Comparison of ENCODE assay signal across 11 mouse cellular contexts in genomic region chr7:137300169-137300568, GRCm38 (mm10). TPM values are rescaled to one million over a fixed set of nuclear protein-coding genes. Genes with fewer than 3 reads are reported as not detected.
DNase-seq lines count a peak whose midpoint lies in the region; ATAC-seq and TF ChIP-seq lines count a peak whose summit lies in the region.
"Had no signal": no experiment of that assay in that cellular context is flagged by ENCODE, and none has a peak within 500 bp of the region (broad histone marks: within the 10 kb centered on the region; RNA-seq: fewer than 3 reads in every experiment).

No protein-coding gene starts in this region.

- no peak for TF ChIP-seq POLR2A in kidney, adult 2 months (IDR thresholded peaks at IDR 0.05; ENCODE audit: low read depth, low read length)

- H3K9me3 ChIP-seq in kidney, embryonic 15.5 days (replicated peaks), result no peaks in the 10 kb centered on the region
- H3K9me3 ChIP-seq in heart, embryonic 16.5 days (replicated peaks; ENCODE audit: control insufficient read depth, low read length), result no peaks in the 10 kb centered on the region
- no peaks in the 10 kb centered on the region for H3K9me3 ChIP-seq in limb, embryonic 12.5 days
- H3K9me3 ChIP-seq in lung, postnatal 0 days (ENCODE audit: low read length), result no peaks in the 10 kb centered on the region
- H3K9me3 ChIP-seq: liver, embryonic 15.5 days had no signal

- H3K27ac ChIP-seq in kidney, embryonic 15.5 days, result no peak overlapping the region
- no peak overlapping the region for H3K27ac ChIP-seq in kidney, adult 2 months (ENCODE audit: insufficient read depth, low read depth, low read length)
- H3K27ac ChIP-seq in heart, embryonic 16.5 days (ENCODE audit: low read length), result 0 out of 2 replicates have a peak overlapping the region, but pooled peaks have one; percentile 19
- H3K27ac ChIP-seq in limb, embryonic 12.5 days, result peak overlapping the region; percentile 31; the same call in 1 of the 2 replicates
- no peak overlapping the region for H3K27ac ChIP-seq in lung, postnatal 0 days (ENCODE audit: low read length)
- H3K27ac ChIP-seq: liver, embryonic 15.5 days had no signal

- no peak overlapping the region for H3K9ac ChIP-seq in kidney, embryonic 15.5 days
- H3K9ac ChIP-seq in heart, embryonic 16.5 days (ENCODE audit: low read length), result no peak overlapping the region
- H3K9ac ChIP-seq in limb, embryonic 12.5 days (replicated peaks), result no peak overlapping the region
- no peak overlapping the region for H3K9ac ChIP-seq in lung, postnatal 0 days (replicated peaks; ENCODE audit: low read depth)
- H3K9ac ChIP-seq: liver, embryonic 15.5 days had no signal

- 0 out of 2 replicates have a peak overlapping the region, but pooled peaks have one; percentile 5 for H3K4me2 ChIP-seq in kidney, embryonic 15.5 days
- no peak overlapping the region for H3K4me2 ChIP-seq in heart, embryonic 16.5 days (ENCODE audit: low read depth, low read length)
- peak overlapping the region; percentile 48 for H3K4me2 ChIP-seq in limb, embryonic 12.5 days
- H3K4me2 ChIP-seq in lung, postnatal 0 days (replicated peaks; ENCODE audit: low read depth, low read length), result no peak overlapping the region
- H3K4me2 ChIP-seq: liver, embryonic 15.5 days had no signal

- no peak for DNase-seq in kidney, adult 2 months
- no peak for DNase-seq in c-Kit-positive CD71-positive TER-119-positive erythroid progenitor cells, embryonic 14.5 days (ENCODE audit: low spot score)
- DNase-seq in lung, postnatal 0 days (ENCODE audit: low spot score), result no peak
- no peak for DNase-seq in liver
- DNase-seq: cerebellum, adult 11 months; kidney, adult 9 months; layer of hippocampus, postnatal 36 days had no signal

- no peak for ATAC-seq in kidney, embryonic 15.5 days (replicated peaks; ENCODE audit: low FRiP score)
- 0 out of 2 replicates have a peak, but pooled peaks have one; percentile 24 for ATAC-seq in heart, embryonic 16.5 days (replicated peaks; ENCODE audit: extremely low read depth, insufficient read depth, low FRiP score)
- ATAC-seq in limb, embryonic 12.5 days (ENCODE audit: insufficient number of reproducible peaks, insufficient read depth, low FRiP score, low TSS enrichment, low read depth), result no peak
- no peak for ATAC-seq in lung, postnatal 0 days

- H3K36me3 ChIP-seq in kidney, embryonic 15.5 days, result no peaks in the 10 kb centered on the region
- H3K36me3 ChIP-seq in kidney, adult 2 months (ENCODE audit: control insufficient read depth, insufficient read depth, low read length), result no peaks in the 10 kb centered on the region
- H3K36me3 ChIP-seq in heart, embryonic 16.5 days (ENCODE audit: control insufficient read depth, insufficient read depth), result no peaks in the 10 kb centered on the region
- H3K36me3 ChIP-seq in limb, embryonic 12.5 days, result peaks cover 19% of the 10 kb centered on the region
- H3K36me3 ChIP-seq in lung, postnatal 0 days (ENCODE audit: insufficient read depth, low read length), result no peaks in the 10 kb centered on the region
- H3K36me3 ChIP-seq: liver, embryonic 15.5 days had no signal

- TF ChIP-seq CTCF in kidney, adult 2 months (conservative IDR thresholded peaks at IDR 0.05; ENCODE audit: insufficient read depth, insufficient read length, low read depth, low read length), result no peak
- no peak for TF ChIP-seq CTCF in lung, postnatal 0 days (IDR thresholded peaks at IDR 0.05)

- H3K4me3 ChIP-seq in kidney, embryonic 15.5 days (replicated peaks), result no peak overlapping the region
- no peak overlapping the region for H3K4me3 ChIP-seq in kidney, adult 2 months (ENCODE audit: insufficient read depth, low read depth, low read length)
- no peak overlapping the region for H3K4me3 ChIP-seq in heart, embryonic 16.5 days (ENCODE audit: low read length)
- H3K4me3 ChIP-seq in limb, embryonic 12.5 days (replicated peaks), result no peak overlapping the region
- H3K4me3 ChIP-seq in lung, postnatal 0 days (ENCODE audit: low read depth, low read length), result no peak overlapping the region
- H3K4me3 ChIP-seq: liver, embryonic 15.5 days had no signal

- TF ChIP-seq EP300 in lung, postnatal 0 days (IDR thresholded peaks at IDR 0.05), result no peak

- 39% methylated on average over 11 of the region's 11 CpGs for WGBS in kidney, embryonic 15.5 days
- WGBS in kidney, adult 2 months, result 52% methylated on average over 11 of the region's 11 CpGs
- 46% methylated on average over 11 of the region's 11 CpGs for WGBS in heart, embryonic 16.5 days
- WGBS in limb, embryonic 12.5 days, result 13% methylated on average over 11 of the region's 11 CpGs
- WGBS in lung, postnatal 0 days, result 47% methylated on average over 11 of the region's 11 CpGs

- H3K27me3 ChIP-seq in kidney, embryonic 15.5 days, result peaks cover 98% of the 10 kb centered on the region
- no peaks in the 10 kb centered on the region for H3K27me3 ChIP-seq in kidney, adult 2 months (replicated peaks; ENCODE audit: control insufficient read depth, insufficient read depth, low read length)
- peaks cover 35% of the 10 kb centered on the region for H3K27me3 ChIP-seq in heart, embryonic 16.5 days (ENCODE audit: control insufficient read depth, insufficient read depth, low read length)
- peaks cover 16% of the 10 kb centered on the region for H3K27me3 ChIP-seq in limb, embryonic 12.5 days
- H3K27me3 ChIP-seq in lung, postnatal 0 days (replicated peaks; ENCODE audit: insufficient read depth, low read length), result peaks cover 64% of the 10 kb centered on the region

- peaks cover 37% of the 10 kb centered on the region for H3K4me1 ChIP-seq in kidney, embryonic 15.5 days
- no peaks in the 10 kb centered on the region for H3K4me1 ChIP-seq in kidney, adult 2 months (ENCODE audit: control insufficient read depth, insufficient read depth, low read length)
- peaks cover 4% of the 10 kb centered on the region for H3K4me1 ChIP-seq in heart, embryonic 16.5 days (ENCODE audit: control insufficient read depth, insufficient read depth, low read length)
- peaks cover 92% of the 10 kb centered on the region for H3K4me1 ChIP-seq in limb, embryonic 12.5 days (replicated peaks)
- no peaks in the 10 kb centered on the region for H3K4me1 ChIP-seq in lung, postnatal 0 days (ENCODE audit: insufficient read depth, low read depth, low read length)
- H3K4me1 ChIP-seq: liver, embryonic 15.5 days had no signal

RNA-seq across cellular contexts. Expression of gene Ebf3, which starts 14.1 kb away (rescaled TPM):
- polyA plus RNA-seq in kidney, embryonic 15.5 days (2015; fragmentation: Nextera tagmentation; extraction: Ambion mirVana), result 1.5 and 1.6 TPM in 2 replicates
- 0.68 and 1.9 TPM in 2 replicates for polyA plus RNA-seq in kidney, adult 2 months (2012; rRNA removed)
- 0.56 and 1.1 TPM in 2 replicates for polyA plus RNA-seq in heart, embryonic 16.5 days (2015; fragmentation: Nextera tagmentation; extraction: Ambion mirVana)
- 16.9 and 17.6 TPM in 2 replicates for polyA plus RNA-seq in limb, embryonic 12.5 days (2016; fragmentation: Nextera tagmentation; extraction: Ambion mirVana)
- not detected in 2 replicates for polyA plus RNA-seq in lung, postnatal 0 days (2015; fragmentation: Nextera tagmentation; extraction: Ambion mirVana)

Comparison
In these comparisons a context has a peak if more than half of its experiments do, and no peak if none do; other contexts are left out.
1. H3K27ac ChIP-seq: peak in heart, embryonic 16.5 days (single experiment) and limb, embryonic 12.5 days (single experiment); none in kidney, embryonic 15.5 days (single experiment), kidney, adult 2 months (single experiment) and lung, postnatal 0 days (single experiment).
2. H3K4me2 ChIP-seq: peak in kidney, embryonic 15.5 days (single experiment) and limb, embryonic 12.5 days (single experiment); none in heart, embryonic 16.5 days (single experiment) and lung, postnatal 0 days (single experiment).